Mouse (Mus musculus): ENCODE measurements around the gene Dek. TPM values are rescaled to one million over a fixed set of nuclear protein-coding genes. Genes with fewer than 3 reads are reported as not detected.

The Dek gene
- polyA plus RNA-seq, 1 experiment: 18.9 TPM

DNA sequence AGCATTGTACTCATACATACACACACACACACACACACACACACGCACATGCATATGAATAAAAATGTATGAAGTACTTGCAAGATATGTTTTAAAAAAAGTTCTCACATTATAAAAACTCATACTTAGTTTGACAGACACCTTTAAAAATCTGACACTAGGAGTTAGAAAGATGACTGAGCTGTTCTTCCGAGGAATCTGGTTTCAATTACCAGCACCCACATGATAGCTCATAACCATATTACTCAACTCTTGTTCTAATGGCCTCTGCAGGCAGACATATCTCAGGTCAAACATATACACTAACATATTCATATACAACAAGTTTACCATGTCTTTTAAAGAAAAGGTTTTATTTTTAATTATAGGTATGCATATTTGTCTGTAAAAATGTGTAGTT, 9.4 kb downstream of the Dek start:
- DNase-seq: no peak
- WGBS: 83% methylated on average over 2 of the region's 2 CpGs
- TF ChIP-seq POLR2A (IDR thresholded peaks at IDR 0.05; ENCODE audit: borderline replicate concordance, extremely low read depth, low read depth, low read length) (no peak), CTCF (IDR thresholded peaks at IDR 0.05; ENCODE audit: insufficient read depth, low read length) (no peak)
- Histone ChIP-seq H3K4me3 (replicated peaks; ENCODE audit: extremely low read depth, low read depth, low read length) (no peak overlapping the region), H3K4me1 (ENCODE audit: control insufficient read depth, insufficient read depth, low read length) (no peaks in the 10 kb centered on the region)

DNA sequence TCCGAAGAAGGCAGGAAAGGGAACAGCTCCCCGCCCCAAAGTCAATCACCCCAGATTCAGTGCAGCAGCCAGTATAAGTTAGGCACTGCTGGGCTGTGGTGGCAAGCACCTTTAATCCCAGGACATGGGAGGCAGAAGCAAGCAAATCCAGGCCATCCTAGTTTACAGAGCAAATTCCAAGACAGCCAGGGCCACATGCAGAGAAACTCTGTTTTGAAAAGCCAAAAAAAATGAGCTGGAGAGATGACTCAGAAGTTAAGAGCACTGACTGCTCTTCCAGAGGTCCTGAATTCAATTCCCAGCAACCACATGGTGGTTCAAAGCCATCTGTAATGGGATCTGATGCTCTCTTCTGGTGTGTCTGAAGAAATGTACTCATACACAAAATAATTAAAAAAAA, 12.2 kb downstream of the Dek start:
- Histone ChIP-seq H3K4me3 (replicated peaks; ENCODE audit: extremely low read depth, low read depth, low read length) (no peak overlapping the region), H3K4me1 (ENCODE audit: control insufficient read depth, insufficient read depth, low read length) (no peaks in the 10 kb centered on the region)
- TF ChIP-seq CTCF (IDR thresholded peaks at IDR 0.05; ENCODE audit: insufficient read depth, low read length): no peak
- TF ChIP-seq POLR2A (IDR thresholded peaks at IDR 0.05; ENCODE audit: borderline replicate concordance, extremely low read depth, low read depth, low read length): no peak
- 81% methylated on average over 2 of the region's 2 CpGs for WGBS
- DNase-seq: no peak

DNA sequence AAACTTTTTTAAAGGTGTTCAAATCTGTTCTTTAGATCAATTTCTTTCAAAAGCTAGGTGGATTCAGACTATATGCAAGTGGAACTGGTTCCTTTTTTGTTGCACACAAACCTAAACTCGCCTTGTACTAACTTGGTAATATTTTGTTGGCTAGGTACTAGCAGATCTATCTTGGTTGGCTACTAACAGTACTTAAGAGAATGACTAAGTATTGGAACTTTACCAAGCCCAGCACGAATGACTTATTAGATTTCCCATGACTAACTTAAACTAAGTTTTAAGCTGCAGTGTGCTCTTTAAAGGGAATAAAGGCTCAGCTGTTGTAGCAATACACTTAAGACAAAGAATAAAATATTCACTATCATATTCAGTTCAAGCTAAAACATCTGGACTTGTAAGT, 16.7 kb downstream of the Dek start:
- DNase-seq: no peak
- 61% methylated on average over 2 of the region's 2 CpGs for WGBS
- no peaks in the 10 kb centered on the region for H3K4me1 ChIP-seq (ENCODE audit: control insufficient read depth, insufficient read depth, low read length)
- H3K4me3 ChIP-seq (replicated peaks; ENCODE audit: extremely low read depth, low read depth, low read length): no peak overlapping the region
- no peak for TF ChIP-seq POLR2A (IDR thresholded peaks at IDR 0.05; ENCODE audit: borderline replicate concordance, extremely low read depth, low read depth, low read length)
- TF ChIP-seq CTCF (IDR thresholded peaks at IDR 0.05; ENCODE audit: insufficient read depth, low read length): no peak

GRCm38 (mm10) chr13:47088433-47088832, 17.6 kb downstream of the Dek start:
- WGBS: 94% methylated on average over 1 of the region's 1 CpGs

GRCm38 (mm10) chr13:47080905-47081505, 25.0 kb downstream of the Dek start:
- no peak overlapping the region for H3K4me3 ChIP-seq (replicated peaks; ENCODE audit: extremely low read depth, low read depth, low read length)
- no peaks in the 10 kb centered on the region for H3K4me1 ChIP-seq (ENCODE audit: control insufficient read depth, insufficient read depth, low read length)
- no peak for DNase-seq
- WGBS: 88% methylated on average over 4 of the region's 4 CpGs
- no peak for TF ChIP-seq CTCF (IDR thresholded peaks at IDR 0.05; ENCODE audit: insufficient read depth, low read length)
- TF ChIP-seq POLR2A (IDR thresholded peaks at IDR 0.05; ENCODE audit: borderline replicate concordance, extremely low read depth, low read depth, low read length): no peak

More at GRCm38 (mm10) chr13:47088433-47088832, 17.6 kb downstream of the Dek start:
- TF ChIP-seq POLR2A (IDR thresholded peaks at IDR 0.05; ENCODE audit: borderline replicate concordance, extremely low read depth, low read depth, low read length) (no peak), CTCF (IDR thresholded peaks at IDR 0.05; ENCODE audit: insufficient read depth, low read length) (no peak)
- Histone ChIP-seq H3K4me3 (replicated peaks; ENCODE audit: extremely low read depth, low read depth, low read length) (no peak overlapping the region), H3K4me1 (ENCODE audit: control insufficient read depth, insufficient read depth, low read length) (no peaks in the 10 kb centered on the region)
- no peak for DNase-seq

DNA sequence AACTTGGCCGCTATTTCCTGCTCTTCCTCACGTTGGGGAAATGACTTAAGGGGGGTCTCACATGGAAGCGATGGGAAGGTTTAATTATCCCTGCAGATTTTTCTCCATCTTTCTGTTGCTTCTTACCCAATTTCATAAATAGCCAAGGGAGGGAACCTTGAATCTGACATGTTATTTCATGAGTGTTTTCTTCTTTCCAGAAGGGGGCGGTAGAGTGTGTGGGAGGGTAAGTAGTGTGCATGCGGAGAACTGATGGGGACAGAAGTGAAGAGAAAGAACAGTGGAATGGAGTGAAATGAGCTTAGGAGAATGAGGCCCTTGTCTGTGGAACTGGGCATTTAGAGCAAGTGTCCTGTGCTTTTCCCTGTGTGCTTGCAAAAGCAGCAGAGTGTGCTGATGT, 27.2 kb downstream of the Dek start:
- TF ChIP-seq POLR2A (IDR thresholded peaks at IDR 0.05; ENCODE audit: borderline replicate concordance, extremely low read depth, low read depth, low read length): no peak
- no peak for TF ChIP-seq CTCF (IDR thresholded peaks at IDR 0.05; ENCODE audit: insufficient read depth, low read length)
- WGBS: 77% methylated on average over 5 of the region's 5 CpGs
- no peak for DNase-seq
- H3K4me1 ChIP-seq (ENCODE audit: control insufficient read depth, insufficient read depth, low read length): no peaks in the 10 kb centered on the region
- H3K4me3 ChIP-seq (replicated peaks; ENCODE audit: extremely low read depth, low read depth, low read length): no peak overlapping the region

DNA sequence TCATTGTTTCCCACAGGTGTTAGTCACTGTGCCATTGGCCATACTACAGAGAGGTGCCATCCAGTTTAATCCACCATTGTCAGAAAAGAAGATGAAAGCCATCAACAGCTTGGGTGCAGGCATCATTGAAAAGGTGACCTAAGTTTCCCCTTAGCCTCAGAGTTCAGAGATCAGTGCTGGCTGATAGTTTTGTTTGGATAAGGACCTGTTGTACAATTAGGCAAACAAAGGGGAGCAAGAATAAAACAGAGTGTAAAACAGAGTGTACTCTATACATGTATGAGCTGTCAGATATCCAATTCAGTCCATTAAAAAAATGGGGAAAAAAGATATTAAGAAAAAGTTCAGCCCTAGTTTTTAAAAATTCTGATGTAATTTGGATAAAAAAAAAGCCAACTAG, 28.6 kb downstream of the Dek start:
- no peak for TF ChIP-seq POLR2A (IDR thresholded peaks at IDR 0.05; ENCODE audit: borderline replicate concordance, extremely low read depth, low read depth, low read length)
- TF ChIP-seq CTCF (IDR thresholded peaks at IDR 0.05; ENCODE audit: insufficient read depth, low read length): no peak
- no peaks in the 10 kb centered on the region for H3K4me1 ChIP-seq (ENCODE audit: control insufficient read depth, insufficient read depth, low read length)
- no peak for DNase-seq

DNA sequence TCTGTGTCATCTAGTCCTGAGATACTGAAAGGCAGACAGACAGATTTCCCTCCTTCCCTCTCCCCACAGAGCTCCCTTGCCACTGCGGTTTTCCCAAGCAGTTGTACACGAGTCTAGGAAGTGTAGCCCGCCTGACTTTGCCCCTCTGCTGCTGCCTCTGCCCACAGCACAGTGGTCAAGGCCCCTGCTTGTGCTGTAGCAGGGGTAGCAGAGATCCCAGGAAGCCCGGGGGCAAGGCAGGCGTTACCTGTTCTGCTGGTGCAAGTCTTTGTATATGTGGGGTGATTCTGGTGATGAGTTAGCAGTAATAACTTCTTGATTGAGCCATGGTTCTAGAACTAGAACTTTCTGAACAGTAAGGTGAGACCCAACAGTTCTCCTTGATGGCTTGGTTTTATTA, 29.8 kb downstream of the Dek start:
- Histone ChIP-seq H3K4me3 (replicated peaks; ENCODE audit: extremely low read depth, low read depth, low read length) (no peak overlapping the region), H3K4me1 (ENCODE audit: control insufficient read depth, insufficient read depth, low read length) (no peaks in the 10 kb centered on the region)
- 80% methylated on average over 5 of the region's 5 CpGs for WGBS
- TF ChIP-seq POLR2A (IDR thresholded peaks at IDR 0.05; ENCODE audit: borderline replicate concordance, extremely low read depth, low read depth, low read length): no peak
- no peak for TF ChIP-seq CTCF (IDR thresholded peaks at IDR 0.05; ENCODE audit: insufficient read depth, low read length)
- no peak for DNase-seq

More for the DNA sequence above, 28.6 kb downstream of the Dek start:
- H3K4me3 ChIP-seq (replicated peaks; ENCODE audit: extremely low read depth, low read depth, low read length): no peak overlapping the region

- H3K4me1 ChIP-seq (ENCODE audit: control insufficient read depth, insufficient read depth, low read length): no peaks in the 10 kb centered on the region
- DNase-seq: no peak
- H3K4me3 ChIP-seq (replicated peaks; ENCODE audit: extremely low read depth, low read depth, low read length): no peak overlapping the region
- TF ChIP-seq CTCF (IDR thresholded peaks at IDR 0.05; ENCODE audit: insufficient read depth, low read length) (no peak), POLR2A (IDR thresholded peaks at IDR 0.05; ENCODE audit: borderline replicate concordance, extremely low read depth, low read depth, low read length) (no peak)
- WGBS: 92% methylated on average over 5 of the region's 5 CpGs
Measured at GRCm38 (mm10) chr13:47072484-47072883, 33.5 kb downstream of the Dek start.

GRCm38 (mm10) chr13:47071871-47072270, 34.1 kb downstream of the Dek start:
- DNase-seq: no peak
- no peaks in the 10 kb centered on the region for H3K4me1 ChIP-seq (ENCODE audit: control insufficient read depth, insufficient read depth, low read length)
- 95% methylated on average over 13 of the region's 13 CpGs for whole genome bisulfite sequencing
- H3K4me3 ChIP-seq (replicated peaks; ENCODE audit: extremely low read depth, low read depth, low read length): no peak overlapping the region
- no peak for TF ChIP-seq POLR2A (IDR thresholded peaks at IDR 0.05; ENCODE audit: borderline replicate concordance, extremely low read depth, low read depth, low read length)
- no peak for TF ChIP-seq CTCF (IDR thresholded peaks at IDR 0.05; ENCODE audit: insufficient read depth, low read length)

All from lung, adult 2 months (tissue).